Mouse (Mus musculus) cortical plate, adult 2 months (tissue): Measurements from ENCODE around the gene Nudt17.

ENCODE experiments used
- CTCF ChIP-seq: fragments of 200-500 bp; IDR thresholded peaks from 2 replicates; pipeline ENCODE4 v1.5.1; 2011; ENCODE audit warnings: mild to moderate bottlenecking, control low read depth, low read length; ENCODE audit not compliant: insufficient read depth; ENCODE audit errors: extremely low read depth
- POLR2A ChIP-seq: fragments of 200-500 bp; IDR thresholded peaks from 2 replicates; pipeline ENCODE4 v1.6.1; 2011; ENCODE audit warnings: mild to moderate bottlenecking, low read length, control low read depth; ENCODE audit not compliant: insufficient read depth; ENCODE audit errors: extremely low read depth

GRCm38 (mm10) chr3:96684151-96684821 lies 24.1 kb downstream of the Nudt17 start:
- TF ChIP-seq CTCF, result no peak
- no peak for TF ChIP-seq POLR2A
